11 mouse cellular contexts compared by ENCODE assay signal in genomic region chr15:84135472-84135871, GRCm38 (mm10). TPM values are rescaled to one million over a fixed set of nuclear protein-coding genes. Genes with fewer than 3 reads are reported as not detected.
DNase-seq lines count a peak whose midpoint lies in the region; ATAC-seq and TF ChIP-seq lines count a peak whose summit lies in the region.
"Had no signal": no experiment of that assay in that cellular context is flagged by ENCODE, and none has a peak within 500 bp of the region (broad histone marks: within the 10 kb centered on the region; RNA-seq: fewer than 3 reads in every experiment).

No protein-coding gene starts in this region.

- 69% methylated on average over 5 of the region's 5 CpGs for WGBS in intestine, embryonic 14.5 days
- 77% methylated on average over 5 of the region's 5 CpGs for WGBS in intestine, embryonic 16.5 days
- WGBS in hindbrain, postnatal 0 days = 84% methylated on average over 5 of the region's 5 CpGs

- no peak overlapping the region for H3K27ac ChIP-seq in intestine, embryonic 14.5 days (ENCODE audit: low read depth)
- no peak overlapping the region for H3K27ac ChIP-seq in intestine, embryonic 16.5 days (ENCODE audit: low read length)
- H3K27ac ChIP-seq in hindbrain, postnatal 0 days = no peak overlapping the region
- H3K27ac ChIP-seq: liver, embryonic 15.5 days; stomach, embryonic 15.5 days had no signal

- intact Hi-C loops in left cerebral cortex, postnatal 25 days (cut with DNase I) = no loop called here

- no peak overlapping the region for H3K9ac ChIP-seq in intestine, embryonic 14.5 days (ENCODE audit: low read length)
- H3K9ac ChIP-seq in intestine, embryonic 16.5 days (ENCODE audit: low read depth, low read length) = no peak overlapping the region
- no peak overlapping the region for H3K9ac ChIP-seq in hindbrain, postnatal 0 days (replicated peaks; ENCODE audit: low read length)
- H3K9ac ChIP-seq: liver, embryonic 15.5 days; stomach, embryonic 15.5 days had no signal

- H3K27me3 ChIP-seq in intestine, embryonic 14.5 days (replicated peaks; ENCODE audit: control insufficient read depth, insufficient read depth, low read length) = no peaks in the 10 kb centered on the region
- H3K27me3 ChIP-seq in intestine, embryonic 16.5 days (replicated peaks; ENCODE audit: control insufficient read depth, insufficient read depth, low read length) = no peaks in the 10 kb centered on the region
- peaks cover 38% of the 10 kb centered on the region for H3K27me3 ChIP-seq in Patski
- H3K27me3 ChIP-seq in hindbrain, postnatal 0 days (ENCODE audit: insufficient read depth, low read length) = no peaks in the 10 kb centered on the region
- H3K27me3 ChIP-seq in splenic B cell, adult 2 months (ENCODE audit: control insufficient read depth, insufficient read depth, low read length, poor library complexity, severe bottlenecking) = no peaks in the 10 kb centered on the region
- H3K27me3 ChIP-seq: liver, embryonic 15.5 days; stomach, embryonic 15.5 days had no signal

- DNase-seq in intestine, embryonic 14.5 days (ENCODE audit: low spot score) = peak; percentile 64
- DNase-seq in A20 (ENCODE audit: low read depth, low spot score) (peak; percentile 68), Patski (ENCODE audit: low read depth, low spot score) (no peak)
- DNase-seq in hindbrain, postnatal 0 days (ENCODE audit: low spot score) = peak; percentile 41
- DNase-seq in splenic B cell, adult 2 months (ENCODE audit: low read depth, low spot score) = peak; percentile 65
- no peak for DNase-seq in left cerebral cortex, postnatal 25 days (ENCODE audit: low spot score in 2 of 2)
- no peak for DNase-seq in urinary bladder, postnatal 36 days (ENCODE audit: low spot score in 2 of 2)

- H3K9me3 ChIP-seq in intestine, embryonic 14.5 days (ENCODE audit: control insufficient read depth, low read length) = no peaks in the 10 kb centered on the region
- H3K9me3 ChIP-seq in intestine, embryonic 16.5 days (ENCODE audit: control insufficient read depth, low read length) = no peaks in the 10 kb centered on the region
- no peaks in the 10 kb centered on the region for H3K9me3 ChIP-seq in hindbrain, postnatal 0 days (ENCODE audit: low read length)
- H3K9me3 ChIP-seq: liver, embryonic 15.5 days; stomach, embryonic 15.5 days had no signal

- no peak overlapping the region for H3K4me2 ChIP-seq in intestine, embryonic 14.5 days (ENCODE audit: low read length)
- H3K4me2 ChIP-seq in intestine, embryonic 16.5 days (ENCODE audit: low read depth, low read length) = no peak overlapping the region
- no peak overlapping the region for H3K4me2 ChIP-seq in hindbrain, postnatal 0 days (ENCODE audit: low read depth, low read length)
- H3K4me2 ChIP-seq: liver, embryonic 15.5 days; stomach, embryonic 15.5 days had no signal

- peak; percentile 86 for TF ChIP-seq CTCF in Patski (IDR thresholded peaks at IDR 0.05)
- TF ChIP-seq CTCF in hindbrain, postnatal 0 days (IDR thresholded peaks at IDR 0.05; ENCODE audit: low read depth) = peak; percentile 62

- no peaks in the 10 kb centered on the region for H3K4me1 ChIP-seq in intestine, embryonic 14.5 days (replicated peaks; ENCODE audit: control insufficient read depth, insufficient read depth, low read length)
- no peaks in the 10 kb centered on the region for H3K4me1 ChIP-seq in intestine, embryonic 16.5 days (ENCODE audit: control insufficient read depth, insufficient read depth, low read length)
- no peaks in the 10 kb centered on the region for H3K4me1 ChIP-seq in hindbrain, postnatal 0 days (ENCODE audit: insufficient read depth, low read length)
- H3K4me1 ChIP-seq: liver, embryonic 15.5 days; stomach, embryonic 15.5 days had no signal

- CTCF ChIA-PET in Patski (lab: Charles Lee) = no interaction called here

- no peak overlapping the region for H3K4me3 ChIP-seq in intestine, embryonic 14.5 days (ENCODE audit: low read depth, low read length)
- H3K4me3 ChIP-seq in intestine, embryonic 16.5 days (ENCODE audit: low read length) = no peak overlapping the region
- H3K4me3 ChIP-seq in hindbrain, postnatal 0 days (ENCODE audit: low read length) = no peak overlapping the region
- H3K4me3 ChIP-seq: liver, embryonic 15.5 days; stomach, embryonic 15.5 days had no signal

- ATAC-seq in intestine, embryonic 14.5 days (replicated peaks; ENCODE audit: low FRiP score, low TSS enrichment, low read depth) = no peak
- ATAC-seq in intestine, embryonic 16.5 days = no peak
- ATAC-seq in Patski = no peak
- ATAC-seq in hindbrain, postnatal 0 days = no peak

- POLR2A ChIA-PET in Patski (lab: Charles Lee) = no interaction called here

- no peaks in the 10 kb centered on the region for H3K36me3 ChIP-seq in intestine, embryonic 14.5 days (ENCODE audit: control insufficient read depth, insufficient read depth, low read length)
- H3K36me3 ChIP-seq in intestine, embryonic 16.5 days (ENCODE audit: control insufficient read depth, insufficient read depth, low read length) = no peaks in the 10 kb centered on the region
- H3K36me3 ChIP-seq in hindbrain, postnatal 0 days (ENCODE audit: insufficient read depth, low read length) = no peaks in the 10 kb centered on the region
- no peaks in the 10 kb centered on the region for H3K36me3 ChIP-seq in splenic B cell, adult 2 months (ENCODE audit: control insufficient read depth, insufficient read depth, low read length, poor library complexity, severe bottlenecking)
- H3K36me3 ChIP-seq: liver, embryonic 15.5 days; stomach, embryonic 15.5 days had no signal

- in situ Hi-C loops in Patski (cut with MboI; ENCODE audit: low pct_unique_long_range_greater_than_20kb) = no loop called here

RNA-seq across cellular contexts. Expression of gene Pnpla5, which starts 12.5 kb away (rescaled TPM):
- polyA plus RNA-seq in intestine, embryonic 14.5 days (2014; fragmentation: Nextera tagmentation; extraction: Ambion mirVana) = not detected in 2 replicates
- not detected in 2 replicates for polyA plus RNA-seq in intestine, embryonic 16.5 days (2015; fragmentation: Nextera tagmentation; extraction: Ambion mirVana)
- not detected for polyA plus RNA-seq in Patski (2021)
- not detected in 2 replicates for total RNA-seq in hindbrain, postnatal 0 days (2014; rRNA removed)
- not detected in 2 replicates for polyA plus RNA-seq in hindbrain, postnatal 0 days (2015; fragmentation: Nextera tagmentation; extraction: Ambion mirVana)
- not detected for total RNA-seq in left cerebral cortex, postnatal 25 days (2021)
- total RNA-seq: common myeloid progenitor, adult 5-6 weeks had no signal
- polyA plus RNA-seq: liver, embryonic 15.5 days; stomach, embryonic 15.5 days had no signal

RNA-seq across cellular contexts. Expression of gene Sult4a1, which starts 29.9 kb away (rescaled TPM):
- 4.5 and 5.8 TPM in 2 replicates for polyA plus RNA-seq in intestine, embryonic 14.5 days (2014; fragmentation: Nextera tagmentation; extraction: Ambion mirVana)
- polyA plus RNA-seq in intestine, embryonic 16.5 days (2015; fragmentation: Nextera tagmentation; extraction: Ambion mirVana) = 4.9 and 5.1 TPM in 2 replicates
- 0.83 TPM for polyA plus RNA-seq in Patski (2021)
- total RNA-seq in hindbrain, postnatal 0 days (2014; rRNA removed) = 248 and 251 TPM in 2 replicates
- 155 TPM in 2 replicates for polyA plus RNA-seq in hindbrain, postnatal 0 days (2015; fragmentation: Nextera tagmentation; extraction: Ambion mirVana)
- total RNA-seq in left cerebral cortex, postnatal 25 days (2021) = 100 to 1,000 TPM; 423 to 434 TPM
- total RNA-seq: common myeloid progenitor, adult 5-6 weeks had no signal

RNA-seq across cellular contexts. Expression of gene Pnpla3, which starts 32.2 kb away (rescaled TPM):
- polyA plus RNA-seq in intestine, embryonic 14.5 days (2014; fragmentation: Nextera tagmentation; extraction: Ambion mirVana) = 0.41 and 0.44 TPM in 2 replicates
- 0.95 and 1.2 TPM in 2 replicates for polyA plus RNA-seq in intestine, embryonic 16.5 days (2015; fragmentation: Nextera tagmentation; extraction: Ambion mirVana)
- polyA plus RNA-seq in Patski (2021) = 0.18 TPM
- 7.4 and 15.4 TPM in 2 replicates for total RNA-seq in hindbrain, postnatal 0 days (2014; rRNA removed)
- polyA plus RNA-seq in hindbrain, postnatal 0 days (2015; fragmentation: Nextera tagmentation; extraction: Ambion mirVana) = 6.2 and 7.9 TPM in 2 replicates
- 10 to 100 TPM; 10.1 to 10.3 TPM for total RNA-seq in left cerebral cortex, postnatal 25 days (2021)
- total RNA-seq: common myeloid progenitor, adult 5-6 weeks had no signal

RNA-seq across cellular contexts. Expression of gene Samm50, which starts 56.6 kb away (rescaled TPM):
- 88.5 and 89.2 TPM in 2 replicates for polyA plus RNA-seq in intestine, embryonic 14.5 days (2014; fragmentation: Nextera tagmentation; extraction: Ambion mirVana)
- 152 and 165 TPM in 2 replicates for polyA plus RNA-seq in intestine, embryonic 16.5 days (2015; fragmentation: Nextera tagmentation; extraction: Ambion mirVana)
- 151 TPM for polyA plus RNA-seq in Patski (2021)
- 28.0 and 30.9 TPM in 2 replicates for total RNA-seq in hindbrain, postnatal 0 days (2014; rRNA removed)
- 92.3 and 93.6 TPM in 2 replicates for polyA plus RNA-seq in hindbrain, postnatal 0 days (2015; fragmentation: Nextera tagmentation; extraction: Ambion mirVana)
- total RNA-seq in left cerebral cortex, postnatal 25 days (2021) = 100 to 1,000 TPM; 100 to 102 TPM

Comparison
In these comparisons a context has a peak if more than half of its experiments do, and no peak if none do; other contexts are left out.
1. DNase-seq: peak in intestine, embryonic 14.5 days (single experiment), A20 (single experiment), hindbrain, postnatal 0 days (single experiment) and splenic B cell, adult 2 months (single experiment); none in Patski (single experiment), left cerebral cortex, postnatal 25 days (0 of 2) and urinary bladder, postnatal 36 days (0 of 2).
2. RNA of gene Sult4a1, which starts 29.9 kb away (polyA plus RNA-seq): 155 TPM in hindbrain, postnatal 0 days; 4.9 to 5.1 TPM in intestine, embryonic 16.5 days, 4.5 to 5.8 TPM in intestine, embryonic 14.5 days and 0.83 TPM in Patski (single experiment); every median in the first group is over 10 times any median in the second.